Mouse (Mus musculus) spleen, embryonic (tissue): ENCODE measurements around the gene Tmem255b.

Source experiments
- CTCF ChIA-PET: fragments of 350-600 bp; sonication (Branson Sonifier 250); formaldehyde crosslinking; loops from one replicate; lab custom pipeline; 2022; lab: Charles Lee

The Tmem255b gene

GRCm38 (mm10) chr8:13491491-13492010 lies 56.6 kb downstream of the Tmem255b start:
- CTCF ChIA-PET: no interaction called here

- CTCF ChIA-PET: no interaction called here
Observed at GRCm38 (mm10) chr8:13492198-13492995, 57.4 kb downstream of the Tmem255b start.

DNA sequence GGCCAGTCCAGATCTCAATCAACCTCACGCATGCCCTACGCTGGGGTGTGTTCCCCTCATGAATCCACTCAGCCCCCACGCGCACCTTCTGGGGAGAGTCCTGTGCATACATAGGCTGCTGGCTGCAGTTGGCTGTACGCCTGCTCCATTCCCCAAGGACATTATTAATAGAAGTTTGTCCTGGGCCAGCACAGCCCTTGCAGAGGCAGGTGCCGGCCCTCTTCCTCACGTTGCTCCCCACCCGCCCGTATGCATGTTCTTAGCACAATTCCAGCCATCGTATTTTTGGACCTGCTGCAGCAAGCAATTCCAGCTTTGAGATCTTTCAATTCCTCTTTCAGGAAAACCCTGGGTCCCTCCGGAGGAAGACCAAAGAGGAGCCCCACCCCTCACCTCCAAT lies 58.0 kb downstream of the Tmem255b start:
- CTCF ChIA-PET: no interaction called here

DNA sequence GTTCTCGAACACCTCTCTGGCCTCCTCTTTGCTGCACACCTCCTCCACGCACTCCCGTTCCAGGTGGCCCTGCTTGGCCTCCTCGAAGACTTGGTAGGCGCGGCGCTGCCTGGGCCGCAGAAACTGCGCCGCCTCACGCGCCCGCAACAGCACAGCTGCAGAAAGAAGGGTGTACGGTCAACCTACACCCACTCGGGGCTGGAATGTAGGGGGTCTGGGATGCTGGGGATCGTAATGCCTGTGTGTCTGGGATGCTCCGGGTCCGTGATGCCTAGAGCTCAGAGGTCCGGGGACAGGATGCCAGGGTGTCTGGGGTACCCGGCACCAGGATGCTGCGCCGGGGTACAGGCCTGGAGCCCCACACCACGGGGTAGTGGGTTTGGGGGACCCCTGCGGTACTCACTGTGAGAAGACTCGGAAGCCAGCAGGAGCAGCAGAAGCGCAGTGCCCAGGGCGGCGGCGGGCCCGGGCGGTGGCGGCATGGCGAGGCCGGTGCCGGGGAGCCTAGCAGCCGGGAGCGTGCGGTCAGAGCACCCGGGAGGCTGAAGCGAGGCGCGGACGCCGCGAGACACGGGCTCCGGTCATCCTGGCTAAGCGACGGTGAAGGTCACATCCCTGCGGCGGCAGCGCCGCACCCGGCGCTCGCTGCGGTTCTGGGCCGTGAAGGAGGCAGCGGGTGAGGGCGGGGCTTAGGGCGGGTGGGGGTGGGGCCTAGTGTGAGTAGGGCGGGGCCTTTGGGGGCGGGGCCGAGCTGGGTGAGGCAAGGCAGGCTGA lies 59.1 kb downstream of the Tmem255b start, which contains the start of gene Gas6:
Gene Gas6 (minus strand): TSS at position 633 of the 774 bp plus-strand sequence.
- CTCF ChIA-PET: interaction anchor here (0.5 kb wide), 1 partner anchor 139 kb away, joined by 3 read pairs; no protein-coding TSS in a partner anchor

DNA sequence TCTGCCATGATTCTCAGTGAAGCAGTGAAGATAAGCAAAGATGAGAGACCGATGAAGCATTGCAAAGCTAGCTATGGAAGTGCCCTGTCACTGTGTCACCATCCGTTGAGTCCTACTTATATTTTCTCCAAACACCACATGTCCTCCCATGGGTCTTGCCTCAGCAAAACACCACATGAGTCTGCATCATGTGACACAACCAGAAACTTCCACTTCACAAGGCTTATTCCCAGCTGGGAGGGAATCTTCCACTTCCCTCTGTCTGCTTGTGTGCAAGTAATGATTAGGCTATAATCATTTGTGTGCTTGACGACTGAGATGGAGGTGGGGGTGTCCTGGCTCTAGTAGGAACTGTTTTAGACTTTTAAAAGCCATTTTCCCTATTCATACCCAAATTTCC lies 66.2 kb downstream of the Tmem255b start:
- CTCF ChIA-PET: no interaction called here

DNA sequence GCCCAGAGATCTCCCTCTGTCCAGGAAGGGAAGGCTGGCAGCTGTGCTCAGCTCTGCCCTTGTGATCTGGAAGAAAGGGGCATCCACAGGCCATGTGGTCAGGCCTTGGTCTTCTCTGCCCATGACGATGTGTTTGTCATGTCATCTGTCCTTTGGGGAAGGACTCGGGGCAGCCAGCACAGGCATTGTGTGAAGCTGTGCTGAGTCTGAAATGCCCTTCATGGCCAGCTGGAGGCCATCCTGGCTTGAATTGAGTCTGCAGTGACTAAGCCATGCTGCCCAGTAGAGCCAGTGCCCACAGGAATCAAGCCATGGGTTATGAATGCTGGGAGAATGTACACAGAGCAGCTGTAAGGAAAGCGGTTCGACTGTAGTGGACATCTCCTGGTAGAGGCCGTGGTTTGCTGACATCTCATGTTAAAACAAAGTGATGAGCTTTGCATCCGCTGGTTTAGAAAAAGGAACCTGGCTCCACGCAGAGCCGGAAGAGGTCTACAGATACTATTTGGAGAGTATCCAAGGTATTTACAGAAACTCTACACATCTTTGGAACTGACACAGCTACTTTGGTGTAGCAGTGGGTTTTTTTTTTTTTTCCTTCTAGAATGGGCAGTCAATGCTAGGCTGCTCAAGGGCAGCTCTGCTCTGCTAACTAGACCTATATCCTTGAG lies 69.1 kb downstream of the Tmem255b start:
- CTCF ChIA-PET: interaction anchor here (0.5 kb wide), 1 partner anchor 9 kb away, joined by 7 read pairs; no protein-coding TSS in a partner anchor

GRCm38 (mm10) chr8:13504894-13505674 lies 70.1 kb downstream of the Tmem255b start:
- CTCF ChIA-PET: no interaction called here

DNA sequence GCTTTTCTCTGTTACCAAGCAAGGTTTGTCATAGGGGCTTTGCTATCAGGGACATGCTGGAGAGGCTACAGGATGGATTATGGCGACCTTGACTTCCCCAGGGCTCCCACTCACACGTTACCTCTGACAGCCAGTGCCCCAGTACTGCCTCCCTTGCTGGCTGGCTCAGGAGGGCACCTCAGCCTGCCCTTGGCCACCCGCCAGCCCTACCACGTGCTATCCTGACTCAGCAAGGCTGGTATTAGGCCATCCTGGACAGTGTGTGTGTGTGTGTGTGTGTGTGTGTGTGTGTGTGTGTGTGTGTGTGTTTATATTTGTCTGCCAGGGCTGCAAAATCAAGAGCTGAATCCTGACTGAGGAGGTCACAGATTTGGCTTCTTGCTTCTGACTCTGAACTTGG lies 71.9 kb downstream of the Tmem255b start:
- CTCF ChIA-PET: no interaction called here

- CTCF ChIA-PET: no interaction called here
Observed at GRCm38 (mm10) chr8:13507284-13507937, 72.4 kb downstream of the Tmem255b start.

- CTCF ChIA-PET: no interaction called here
Observed at GRCm38 (mm10) chr8:13512016-13512415, 77.0 kb downstream of the Tmem255b start.

DNA sequence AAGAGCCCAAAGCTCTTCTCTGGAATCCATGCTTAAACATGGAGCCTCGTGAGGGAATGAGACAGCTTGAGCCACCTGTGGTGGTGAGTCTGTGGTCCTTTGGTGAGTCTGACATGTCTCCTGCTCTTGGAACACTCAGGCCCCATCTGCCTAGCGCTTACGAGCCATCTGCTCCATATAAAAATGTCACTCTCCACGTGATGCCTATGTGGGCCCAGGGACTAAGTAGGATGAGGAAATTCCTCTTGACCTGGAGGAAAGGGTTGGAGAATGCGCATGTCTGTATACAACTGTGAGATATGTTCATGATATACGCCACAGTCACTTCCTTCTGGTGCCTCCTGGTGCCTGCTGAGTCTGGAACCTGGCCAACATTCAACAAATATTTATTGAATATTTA lies 77.7 kb downstream of the Tmem255b start:
- CTCF ChIA-PET: no interaction called here

GRCm38 (mm10) chr8:13513556-13514370 lies 78.8 kb downstream of the Tmem255b start:
- CTCF ChIA-PET: no interaction called here

GRCm38 (mm10) chr8:13516011-13516442 lies 81.0 kb downstream of the Tmem255b start:
- CTCF ChIA-PET: no interaction called here

- CTCF ChIA-PET: interaction anchor here (0.7 kb wide), 1 partner anchor 26 kb away, joined by 3 read pairs; no protein-coding TSS in a partner anchor
Observed at GRCm38 (mm10) chr8:13516728-13517127, 81.7 kb downstream of the Tmem255b start.

- CTCF ChIA-PET: no interaction called here
Observed at GRCm38 (mm10) chr8:13517284-13517781, 82.3 kb downstream of the Tmem255b start.
